Mouse (Mus musculus) CD4-positive, CD25-positive, alpha-beta regulatory T cell, adult 4 months (primary cell): ENCODE measurements around the gene Pola1. TPM values are rescaled to one million over a fixed set of nuclear protein-coding genes. Genes with fewer than 3 reads are reported as not detected.
"Not testable (repeated sequence)": the region's sequence is repeated elsewhere in the genome, so short reads cannot be mapped to it uniquely, and the experiment has no call there.

Source experiments
- ATAC-seq: one replicate; pipeline ENCODE4 v1.8.0; 2017
- polyA plus RNA-seq, 2 experiments: library from polyadenylated mRNA; unstranded; fragments of 100-300 nt; shearing (Covaris generic); gene quantifications; one replicate each; pipeline ENCODE4 v1.2.1; 2017

Gene Pola1
- polyA plus RNA-seq, 2 experiments from 2014 or later: 8.1 to 8.6 TPM

DNA sequence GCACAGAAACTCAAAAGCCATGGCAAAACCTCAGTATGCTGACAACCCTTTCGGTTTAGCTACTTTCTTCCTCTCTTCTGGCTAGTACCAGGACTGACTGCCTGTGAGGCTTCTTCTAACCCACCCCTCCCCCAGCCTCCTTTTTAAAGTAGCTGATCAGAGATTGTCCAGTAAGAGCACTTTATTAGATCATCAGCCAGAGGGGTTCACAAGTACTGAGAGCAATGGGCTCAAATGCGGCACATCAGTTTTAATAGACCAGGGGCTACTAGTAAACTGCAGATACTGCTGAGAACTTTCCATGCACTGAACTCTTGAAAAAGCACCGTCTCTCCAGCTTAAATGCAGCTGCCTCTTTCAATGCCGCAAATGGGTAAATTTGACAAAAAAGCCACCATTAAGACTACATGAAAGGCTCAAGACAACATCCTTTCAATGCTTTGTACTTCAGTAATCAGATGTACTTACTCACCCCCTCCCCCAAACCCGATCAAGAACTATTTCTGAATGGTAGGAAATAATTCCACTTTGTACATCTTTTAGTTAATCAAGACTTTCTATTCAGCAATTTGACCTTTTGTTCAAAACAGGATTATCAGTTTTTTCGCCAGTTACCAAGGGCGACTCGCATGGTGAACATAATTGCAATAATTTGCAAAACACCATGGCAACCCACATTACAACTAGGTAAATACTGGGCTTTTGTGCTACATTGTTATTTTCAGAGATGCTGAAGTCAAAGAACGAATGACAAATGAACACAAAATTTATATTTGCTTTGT is 202.8 kb downstream of the Pola1 start:
- no peak for ATAC-seq

GRCm38 (mm10) chrX:93400871-93401270 is 231.1 kb downstream of the Pola1 start:
- ATAC-seq: not testable (repeated sequence)

GRCm38 (mm10) chrX:93397089-93397488 is 234.9 kb downstream of the Pola1 start:
- no peak for ATAC-seq

DNA sequence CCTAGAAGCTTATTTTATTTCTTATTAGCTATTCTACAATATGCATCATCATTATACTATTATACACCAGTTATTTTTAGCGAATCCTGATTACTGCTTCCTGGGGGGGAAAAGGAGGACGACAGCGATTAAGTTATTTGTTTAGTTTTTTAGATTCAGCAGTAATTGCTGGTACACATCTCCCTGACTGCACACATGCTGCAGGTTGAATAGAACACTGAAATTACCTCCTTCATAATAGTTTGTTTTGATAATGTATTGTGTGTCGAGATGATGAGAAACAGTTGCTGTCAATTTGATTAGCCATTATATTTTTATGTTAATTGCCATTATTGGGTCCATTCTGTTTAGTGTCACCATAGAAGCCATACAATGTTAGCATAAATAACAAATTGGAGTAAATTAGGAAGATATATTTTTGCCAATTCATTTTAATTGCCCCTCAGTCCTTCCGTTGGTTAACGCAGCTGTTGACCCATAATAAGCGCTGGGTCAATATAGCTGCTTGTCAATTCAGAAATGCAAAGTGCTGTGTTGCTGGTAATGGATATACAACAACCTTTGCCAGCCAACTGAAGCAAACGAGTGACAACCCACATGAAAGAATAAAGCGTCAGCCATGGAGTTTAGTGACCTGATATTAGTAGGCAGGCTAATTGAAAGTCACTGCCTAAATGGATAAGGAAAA is 254.5 kb downstream of the Pola1 start:
- ATAC-seq: no peak

- ATAC-seq: no peak
Measured at GRCm38 (mm10) chrX:93373503-93373902, 258.5 kb downstream of the Pola1 start.

GRCm38 (mm10) chrX:93369708-93370107 is 262.2 kb downstream of the Pola1 start:
- ATAC-seq: no peak

GRCm38 (mm10) chrX:93368211-93368610 is 263.7 kb downstream of the Pola1 start:
- no peak for ATAC-seq

- no peak for ATAC-seq
Measured at GRCm38 (mm10) chrX:93321336-93321735, 310.6 kb downstream of the Pola1 start.

GRCm38 (mm10) chrX:93319979-93320378 is 312.0 kb downstream of the Pola1 start:
- ATAC-seq: no peak

DNA sequence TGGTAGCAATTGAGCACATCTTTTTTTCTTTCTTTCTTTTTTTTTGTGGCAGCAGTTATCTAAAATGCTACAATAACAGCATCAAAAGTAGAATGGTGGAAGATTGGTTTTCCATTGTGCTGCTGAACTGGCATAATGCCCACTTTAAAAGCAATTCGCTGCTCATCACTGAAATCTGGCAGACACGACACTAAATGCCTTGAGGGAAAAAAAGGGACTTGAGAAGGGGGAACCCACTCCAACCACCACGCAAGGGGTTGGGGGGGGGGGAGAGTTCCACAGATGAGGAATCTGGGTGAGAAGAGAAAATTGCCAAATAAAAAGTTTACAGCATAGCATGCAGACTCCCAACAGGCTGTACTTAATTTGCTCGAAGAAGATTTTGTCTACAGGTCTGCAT is 314.4 kb downstream of the Pola1 start:
- no peak for ATAC-seq

- no peak for ATAC-seq
Measured at GRCm38 (mm10) chrX:93305780-93306179, 326.2 kb downstream of the Pola1 start.

GRCm38 (mm10) chrX:93301798-93302197 is 330.2 kb downstream of the Pola1 start:
- ATAC-seq: no peak

- no peak for ATAC-seq
Measured at GRCm38 (mm10) chrX:93300183-93300815, 331.7 kb downstream of the Pola1 start.

- ATAC-seq: no peak
Measured at GRCm38 (mm10) chrX:93299771-93300170, 332.2 kb downstream of the Pola1 start.

- ATAC-seq: no peak
Measured at GRCm38 (mm10) chrX:93299046-93299626, 332.8 kb downstream of the Pola1 start.

GRCm38 (mm10) chrX:93297001-93297441 is 334.9 kb downstream of the Pola1 start:
- peak; percentile 38 for ATAC-seq

GRCm38 (mm10) chrX:93295819-93296218 is 336.1 kb downstream of the Pola1 start:
- ATAC-seq: no peak

- ATAC-seq: no peak
Measured at GRCm38 (mm10) chrX:93294736-93295490, 337.0 kb downstream of the Pola1 start.

DNA sequence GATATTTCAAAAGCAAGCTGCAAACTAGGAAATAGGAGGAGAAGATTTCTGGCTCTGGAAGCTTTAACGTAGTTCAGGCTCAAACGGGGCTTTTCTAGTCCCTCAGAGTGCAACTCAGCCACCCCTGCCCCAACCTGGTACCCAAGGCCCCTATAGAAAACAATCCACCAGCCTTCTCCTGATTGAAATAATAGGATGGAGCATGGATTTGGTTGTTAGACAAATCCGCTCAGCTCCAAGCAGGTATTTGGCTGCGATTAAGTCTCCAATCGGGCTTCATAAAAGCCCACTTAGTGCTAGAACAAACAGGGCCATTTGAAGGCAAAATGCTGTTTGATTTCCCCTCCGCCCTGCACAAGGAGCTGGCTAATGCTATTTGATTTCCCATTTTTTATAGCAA is 339.9 kb downstream of the Pola1 start:
- ATAC-seq: no peak

DNA sequence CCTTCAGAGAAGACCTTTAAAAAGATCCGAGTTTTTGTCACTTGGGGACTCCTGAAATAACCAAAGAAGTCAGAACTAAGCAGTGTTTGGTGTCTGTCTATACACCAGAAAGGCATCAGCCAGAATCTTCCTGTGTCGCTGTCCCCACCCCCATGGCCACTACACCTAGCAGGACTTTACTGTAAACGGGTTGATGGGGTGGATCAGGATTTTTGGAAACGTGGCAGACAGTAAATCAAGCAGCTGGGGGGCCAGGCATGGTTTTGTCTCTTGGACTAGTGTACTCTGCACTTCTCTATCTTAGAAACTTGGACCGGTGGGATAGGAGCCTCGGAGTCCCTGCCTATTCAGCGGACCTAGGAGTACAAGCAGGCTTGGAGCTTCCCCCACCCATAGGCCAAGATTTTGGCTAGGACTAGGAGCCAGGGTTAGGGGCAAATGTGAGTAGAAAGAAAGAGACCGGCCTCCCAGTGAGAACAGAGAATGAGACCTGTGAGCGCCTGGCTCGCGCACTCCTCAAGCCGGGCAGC is 342.0 kb downstream of the Pola1 start:
- ATAC-seq: no peak

- no peak for ATAC-seq
Measured at GRCm38 (mm10) chrX:93289076-93289475, 342.9 kb downstream of the Pola1 start.

- no peak for ATAC-seq
Measured at GRCm38 (mm10) chrX:93288339-93288738, 343.6 kb downstream of the Pola1 start.
